Mouse (Mus musculus) small intestine, adult 2 months (tissue): ENCODE data around the gene Cmip. TPM values are rescaled to one million over a fixed set of nuclear protein-coding genes. Genes with fewer than 3 reads are reported as not detected.

Experiments
- H3K27ac ChIP-seq: fragments of 200-500 bp; 2 replicates; pipeline ENCODE4 v1.5.1; 2012; ENCODE audit warnings: low read depth, low read length, control low read depth, inconsistent platforms; ENCODE audit not compliant: insufficient read depth
- H3K27me3 ChIP-seq: fragments of 200-500 bp; 2 replicates; pipeline ENCODE4 v1.6.1; 2012; ENCODE audit warnings: mild to moderate bottlenecking, moderate library complexity, low read length, inconsistent platforms; ENCODE audit not compliant: control insufficient read depth, insufficient read depth
- H3K36me3 ChIP-seq: fragments of 200-500 bp; 2 replicates; pipeline ENCODE4 v1.6.1; 2012; ENCODE audit warnings: mild to moderate bottlenecking, low read length, control low read depth, inconsistent platforms; ENCODE audit not compliant: control insufficient read depth, insufficient read depth
- H3K4me1 ChIP-seq: fragments of 200-500 bp; 2 replicates; pipeline ENCODE4 v1.6.1; 2012; ENCODE audit warnings: low read length, inconsistent platforms, mixed read lengths; ENCODE audit not compliant: control insufficient read depth, insufficient read depth, insufficient read length
- H3K4me3 ChIP-seq: fragments of 200-500 bp; 2 replicates; pipeline ENCODE4 v1.5.1; 2012; ENCODE audit warnings: low read depth, mild to moderate bottlenecking, control low read depth, inconsistent platforms, low read length, moderate library complexity
- CTCF ChIP-seq: fragments of 200-500 bp; IDR thresholded peaks from 2 replicates; pipeline ENCODE4 v1.5.1; 2012; ENCODE audit warnings: low read depth, mild to moderate bottlenecking, control low read depth, inconsistent platforms, low read length, moderate library complexity, mixed read lengths; ENCODE audit not compliant: insufficient replicate concordance, insufficient read length; ENCODE audit errors: extremely low read depth
- POLR2A ChIP-seq: fragments of 200-500 bp; IDR thresholded peaks from 2 replicates; pipeline ENCODE4 v1.6.1; 2012; ENCODE audit warnings: low read depth, mild to moderate bottlenecking, control low read depth, inconsistent platforms, low read length, moderate library complexity
- WGBS: fragments of 180-500 bp; shearing (Covaris S2); methylation state at CpG from one replicate; pipeline ENCODE4 v1.1.7; 2018; 5-methylcytosine and 5-hydroxymethylcytosine counted together
- polyA plus RNA-seq: library from polyadenylated mRNA; depleted of rRNA; stranded (reverse); fragments of >200 nt; gene quantifications from 2 replicates; pipeline ENCODE4 v1.2.3, GENCODE M21; 2012

Cmip gene
- polyA plus RNA-seq, 1 experiment, result 129 TPM

- peak; percentile 52; the same call in 1 of the 2 replicates for TF ChIP-seq POLR2A
- no peak for TF ChIP-seq CTCF
- H3K4me1 ChIP-seq, result peaks cover 24% of the 10 kb centered on the region
- H3K4me3 ChIP-seq, result peak overlapping the region; percentile 99
- H3K27me3 ChIP-seq, result no peaks in the 10 kb centered on the region
- H3K36me3 ChIP-seq, result no peaks in the 10 kb centered on the region
- peak overlapping the region; percentile 94 for H3K27ac ChIP-seq
- WGBS, result under 1% methylated on average over 22 of the region's 22 CpGs
Observed at GRCm38 (mm10) chr8:117257821-117258575, 1.1 kb downstream of the Cmip start.

- no peaks in the 10 kb centered on the region for H3K36me3 ChIP-seq
- WGBS, result 5% methylated on average over 6 of the region's 6 CpGs
- H3K4me1 ChIP-seq, result peaks cover 30% of the 10 kb centered on the region
- H3K27me3 ChIP-seq, result no peaks in the 10 kb centered on the region
- TF ChIP-seq POLR2A, result no peak
- TF ChIP-seq CTCF, result no peak
- peak overlapping the region; percentile 94 for H3K27ac ChIP-seq
- peak overlapping the region; percentile 99 for H3K4me3 ChIP-seq
Observed at GRCm38 (mm10) chr8:117258576-117259040, 1.7 kb downstream of the Cmip start.

- H3K27ac ChIP-seq, result peak overlapping the region; percentile 94
- no peaks in the 10 kb centered on the region for H3K36me3 ChIP-seq
- peaks cover 31% of the 10 kb centered on the region for H3K4me1 ChIP-seq
- TF ChIP-seq CTCF (no peak), POLR2A (no peak)
- 21% methylated on average over 11 of the region's 11 CpGs for WGBS
- H3K27me3 ChIP-seq, result no peaks in the 10 kb centered on the region
- H3K4me3 ChIP-seq, result peak overlapping the region; percentile 99
Observed at GRCm38 (mm10) chr8:117259431-117260001, 2.7 kb downstream of the Cmip start.

GRCm38 (mm10) chr8:117260234-117260929 is 3.5 kb downstream of the Cmip start:
- no peak for TF ChIP-seq POLR2A
- no peak for TF ChIP-seq CTCF
- Histone ChIP-seq H3K27me3 (no peaks in the 10 kb centered on the region), H3K4me1 (peaks cover 37% of the 10 kb centered on the region), H3K4me3 (peak overlapping the region; percentile 99), H3K27ac (peak overlapping the region; percentile 94), H3K36me3 (no peaks in the 10 kb centered on the region)
- WGBS, result 16% methylated on average over 14 of the region's 14 CpGs

GRCm38 (mm10) chr8:117260930-117261475 is 4.1 kb downstream of the Cmip start:
- no peaks in the 10 kb centered on the region for H3K36me3 ChIP-seq
- H3K27me3 ChIP-seq, result no peaks in the 10 kb centered on the region
- TF ChIP-seq CTCF, result no peak
- no peak for TF ChIP-seq POLR2A
- WGBS, result 26% methylated on average over 14 of the region's 14 CpGs
- H3K27ac ChIP-seq, result peak overlapping the region; percentile 80; the same call in 1 of the 2 replicates
- peaks cover 36% of the 10 kb centered on the region for H3K4me1 ChIP-seq
- peak overlapping the region; percentile 39 for H3K4me3 ChIP-seq

- no peak overlapping the region for H3K27ac ChIP-seq
- TF ChIP-seq CTCF, result no peak
- no peak; the same call in 1 of the 2 replicates for TF ChIP-seq POLR2A
- H3K4me1 ChIP-seq, result peaks cover 36% of the 10 kb centered on the region
- H3K27me3 ChIP-seq, result no peaks in the 10 kb centered on the region
- H3K36me3 ChIP-seq, result no peaks in the 10 kb centered on the region
- peak overlapping the region; percentile 12; the same call in 1 of the 2 replicates for H3K4me3 ChIP-seq
- WGBS, result 28% methylated on average over 9 of the region's 9 CpGs
Observed at GRCm38 (mm10) chr8:117261702-117262101, 4.8 kb downstream of the Cmip start.
